Mouse (Mus musculus) stomach, embryonic 14.5 days (tissue): ENCODE data around the gene Nelfe. TPM values are rescaled to one million over a fixed set of nuclear protein-coding genes. Genes with fewer than 3 reads are reported as not detected.
"Not testable (repeated sequence)": the region's sequence is repeated elsewhere in the genome, so short reads cannot be mapped to it uniquely, and the experiment has no call there.

Experiments used
- ATAC-seq: fragments of 200-750 bp; cut with Nextera tagmentation; 2 replicates; pipeline ENCODE4 v1.8.0; 2017; ENCODE audit warnings: low read depth, moderate TSS enrichment; ENCODE audit not compliant: insufficient number of reproducible peaks, insufficient read depth, low FRiP score
- H3K27ac ChIP-seq: fragments of 300-500 bp; sonication (generic); 2 replicates; pipeline ENCODE4 v1.5.1; 2014; ENCODE audit warnings: mild to moderate bottlenecking, low read length, moderate library complexity, mixed read lengths
- H3K27me3 ChIP-seq: fragments of 300-500 bp; sonication (generic); 2 replicates; pipeline ENCODE4 v1.6.1; 2014; ENCODE audit warnings: low read length, control low read depth, mixed read lengths; ENCODE audit not compliant: control insufficient read depth, insufficient read depth
- H3K36me3 ChIP-seq: fragments of 300-500 bp; sonication (generic); 2 replicates; pipeline ENCODE4 v1.6.1; 2014; ENCODE audit warnings: mild to moderate bottlenecking, control low read depth, low read length, moderate library complexity, mixed read lengths; ENCODE audit not compliant: control insufficient read depth, insufficient read depth
- H3K4me1 ChIP-seq: fragments of 300-500 bp; sonication (generic); 2 replicates; pipeline ENCODE4 v1.6.1; 2014; ENCODE audit warnings: low read length, control low read depth, mixed read lengths; ENCODE audit not compliant: control insufficient read depth, insufficient read depth
- H3K4me2 ChIP-seq: fragments of 300-500 bp; sonication (generic); replicated peaks from 2 replicates; pipeline ENCODE4 v1.6.1; 2014; ENCODE audit warnings: low read depth, low read length, control low read depth
- H3K4me3 ChIP-seq: fragments of 300-500 bp; sonication (generic); 2 replicates; pipeline ENCODE4 v1.5.1; 2014; ENCODE audit warnings: low read depth, low read length, control low read depth
- H3K9ac ChIP-seq: fragments of 300-500 bp; sonication (generic); replicated peaks from 2 replicates; pipeline ENCODE4 v1.6.1; 2014; ENCODE audit warnings: low read depth, mild to moderate bottlenecking, control low read depth, low read length, moderate library complexity, mixed read lengths
- H3K9me3 ChIP-seq: fragments of 300-500 bp; sonication (generic); 2 replicates; pipeline ENCODE4 v1.6.1; 2016; ENCODE audit warnings: low read depth, low read length, control low read depth; ENCODE audit not compliant: control insufficient read depth
- WGBS: fragments of 180-500 bp; shearing (Covaris S2); extraction: QIAGEN DNeasy Blood & Tissue Kit; methylation state at CpG from one replicate; pipeline ENCODE4 v1.1.7; 2014; 5-methylcytosine and 5-hydroxymethylcytosine counted together
- polyA plus RNA-seq: library from polyadenylated mRNA; unstranded; fragments of >200 nt; fragmentation: Nextera tagmentation; extraction: Ambion mirVana; gene quantifications from 2 replicates; pipeline ENCODE4 v1.2.1, GENCODE M21; 2014

Nelfe gene
- polyA plus RNA-seq, 1 experiment from 2014 or later, result 101 TPM

DNA sequence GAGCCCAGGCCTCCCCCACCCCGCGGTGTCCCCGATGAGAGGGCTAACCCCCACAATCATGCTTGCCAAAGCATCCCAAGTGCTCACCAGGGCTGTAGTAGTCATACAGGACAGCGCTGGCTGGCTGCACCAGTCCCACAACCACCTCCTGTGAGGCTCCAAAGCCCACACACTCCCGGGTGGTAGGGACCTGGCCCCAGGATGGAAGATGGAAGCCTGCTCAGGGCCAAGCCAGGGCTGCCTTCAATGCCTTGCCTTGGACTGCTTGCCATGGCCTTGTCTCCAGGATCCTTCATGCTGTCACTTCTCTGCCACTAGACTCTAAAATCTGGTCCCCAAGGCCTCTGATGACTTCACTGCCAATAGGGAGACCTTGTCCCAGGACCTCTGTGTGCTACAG is 39.8 kb upstream of the Nelfe start:
- H3K27ac ChIP-seq, H3K4me2 ChIP-seq, H3K27me3 ChIP-seq, H3K9ac ChIP-seq, H3K9me3 ChIP-seq, H3K4me3 ChIP-seq, ATAC-seq, H3K4me1 ChIP-seq, H3K36me3 ChIP-seq: not testable (repeated sequence)
- 75% methylated on average over 5 of the region's 5 CpGs for WGBS

DNA sequence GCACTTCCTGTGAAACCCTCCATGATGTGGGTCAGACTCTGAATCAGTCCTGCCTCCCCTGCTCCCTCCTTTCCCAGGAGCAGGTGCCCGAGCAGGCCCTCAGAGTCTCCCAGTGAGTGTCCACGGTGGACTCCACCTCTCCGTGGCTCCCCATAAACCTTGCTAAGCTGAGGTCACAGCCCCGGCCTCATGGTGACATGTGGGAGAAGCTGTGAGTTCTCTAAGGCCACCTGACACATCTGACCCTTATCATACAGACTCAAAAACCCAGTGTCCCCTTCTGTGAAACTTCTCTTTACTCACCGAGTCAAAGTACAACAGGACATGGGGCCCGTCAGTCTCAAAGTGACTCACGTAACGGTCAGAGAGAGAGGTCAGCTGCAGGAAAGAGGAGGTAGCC is 39.4 kb upstream of the Nelfe start:
- not testable (repeated sequence) for H3K4me1 ChIP-seq, H3K27me3 ChIP-seq, H3K9ac ChIP-seq, H3K27ac ChIP-seq, H3K4me2 ChIP-seq, ATAC-seq, H3K36me3 ChIP-seq, H3K4me3 ChIP-seq, H3K9me3 ChIP-seq
- WGBS, result 74% methylated on average over 8 of the region's 8 CpGs

DNA sequence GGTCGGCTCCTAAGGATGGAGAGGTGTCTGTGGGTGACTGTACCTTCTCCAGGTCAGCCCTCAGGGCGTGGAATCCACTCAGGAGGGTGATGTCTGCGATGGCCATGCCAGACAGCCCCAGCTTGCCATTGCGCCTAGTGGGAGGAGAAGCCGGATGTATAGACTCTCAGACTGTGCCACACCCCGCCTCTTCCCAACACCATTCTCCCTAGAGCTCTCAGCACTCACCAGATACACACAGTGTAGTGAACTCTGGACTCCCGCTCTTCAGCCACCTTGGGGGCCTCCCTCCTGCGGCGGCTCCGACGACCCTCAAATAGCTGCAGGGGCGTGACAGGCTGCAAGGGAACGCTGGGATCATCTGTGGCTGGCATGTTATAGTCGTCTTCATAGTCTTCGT is 38.9 kb upstream of the Nelfe start:
- Histone ChIP-seq H3K27me3 (no peaks in the 10 kb centered on the region), H3K9me3 (no peaks in the 10 kb centered on the region), H3K4me3 (no peak overlapping the region), H3K9ac (no peak overlapping the region), H3K4me1 (no peaks in the 10 kb centered on the region), H3K27ac (no peak overlapping the region), H3K36me3 (no peaks in the 10 kb centered on the region), H3K4me2 (no peak overlapping the region)
- WGBS, result 66% methylated on average over 15 of the region's 15 CpGs
- ATAC-seq, result no peak

DNA sequence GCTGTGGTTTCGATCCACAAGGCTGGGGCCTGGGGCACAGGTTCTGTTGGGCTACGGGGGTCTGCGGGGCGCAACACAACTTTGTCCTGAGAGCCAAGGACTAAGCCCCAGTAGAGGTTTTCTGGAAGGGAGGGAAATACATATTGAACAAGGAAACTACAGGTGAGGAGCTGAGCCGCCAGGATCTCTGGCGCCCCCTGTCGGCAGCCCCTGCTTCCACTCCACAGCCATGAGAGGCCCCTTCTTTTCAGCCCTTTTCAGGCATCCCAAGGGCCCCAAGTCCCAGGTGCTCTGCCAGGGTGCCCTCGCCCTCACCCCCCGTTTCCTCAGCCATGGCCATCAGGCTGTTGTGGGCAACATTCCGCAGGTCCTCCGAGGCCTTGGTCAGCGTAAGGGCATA is 36.4 kb upstream of the Nelfe start:
- not testable (repeated sequence) for H3K27me3 ChIP-seq, H3K9me3 ChIP-seq, H3K27ac ChIP-seq, H3K4me2 ChIP-seq, H3K36me3 ChIP-seq, ATAC-seq, H3K4me1 ChIP-seq, H3K4me3 ChIP-seq, H3K9ac ChIP-seq
- 62% methylated on average over 11 of the region's 12 CpGs for WGBS

DNA sequence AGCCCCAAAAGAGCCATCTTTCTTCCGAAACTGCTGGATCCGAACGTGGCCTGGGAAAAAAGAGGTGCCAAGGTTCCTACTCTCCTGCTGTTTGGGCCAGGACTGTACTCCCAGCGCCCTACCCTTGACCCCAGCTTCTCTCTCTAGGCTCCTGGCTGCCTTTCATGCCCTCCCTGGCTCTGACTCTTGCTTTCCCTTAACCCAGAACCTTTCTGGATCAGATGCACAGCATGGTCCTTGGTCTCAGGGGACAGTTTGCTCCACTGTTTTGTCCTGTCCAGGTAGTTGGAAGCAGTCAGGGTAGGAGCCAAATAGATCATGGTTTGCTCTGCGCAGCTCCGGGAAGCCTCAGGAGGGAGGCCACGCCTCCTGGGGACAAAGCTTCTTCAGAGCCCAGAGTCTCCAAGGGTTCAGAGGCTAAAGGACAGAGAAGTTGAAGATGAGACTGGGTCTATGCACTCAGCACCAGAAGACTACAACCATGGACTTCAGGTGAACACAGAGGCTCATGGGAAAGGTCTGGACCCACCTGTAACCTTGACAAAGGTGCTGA is 35.3 kb upstream of the Nelfe start:
- no peaks in the 10 kb centered on the region for H3K27me3 ChIP-seq
- no peaks in the 10 kb centered on the region for H3K4me1 ChIP-seq
- no peak overlapping the region for H3K4me2 ChIP-seq
- H3K27ac ChIP-seq, result no peak overlapping the region
- no peaks in the 10 kb centered on the region for H3K36me3 ChIP-seq
- no peak for ATAC-seq
- H3K4me3 ChIP-seq, result no peak overlapping the region
- H3K9me3 ChIP-seq, result no peaks in the 10 kb centered on the region
- no peak overlapping the region for H3K9ac ChIP-seq
- 78% methylated on average over 7 of the region's 7 CpGs for WGBS

DNA sequence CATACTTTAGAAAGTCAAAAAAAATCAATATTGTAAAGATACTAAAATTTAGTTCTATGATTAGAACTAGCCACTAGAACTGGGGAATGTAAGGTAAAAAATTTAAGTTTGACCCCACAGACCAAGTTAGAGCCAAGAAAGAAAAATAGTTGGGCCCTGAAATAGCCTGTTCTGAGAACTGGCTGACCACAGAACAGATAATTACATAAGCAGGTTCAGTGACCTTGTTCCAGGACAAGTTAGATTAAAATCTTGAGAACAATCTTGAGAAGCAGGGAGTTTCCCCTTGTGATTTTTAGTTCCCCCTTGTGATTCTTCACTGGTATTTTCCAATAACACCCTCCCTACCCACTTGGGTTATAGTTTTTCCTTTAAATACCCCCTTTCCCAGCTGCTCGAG is 19.4 kb upstream of the Nelfe start:
- WGBS, result 84% methylated on average over 1 of the region's 1 CpGs
- not testable (repeated sequence) for H3K27me3 ChIP-seq, H3K9me3 ChIP-seq, H3K4me3 ChIP-seq, H3K9ac ChIP-seq, H3K36me3 ChIP-seq, H3K4me1 ChIP-seq, ATAC-seq, H3K27ac ChIP-seq, H3K4me2 ChIP-seq

DNA sequence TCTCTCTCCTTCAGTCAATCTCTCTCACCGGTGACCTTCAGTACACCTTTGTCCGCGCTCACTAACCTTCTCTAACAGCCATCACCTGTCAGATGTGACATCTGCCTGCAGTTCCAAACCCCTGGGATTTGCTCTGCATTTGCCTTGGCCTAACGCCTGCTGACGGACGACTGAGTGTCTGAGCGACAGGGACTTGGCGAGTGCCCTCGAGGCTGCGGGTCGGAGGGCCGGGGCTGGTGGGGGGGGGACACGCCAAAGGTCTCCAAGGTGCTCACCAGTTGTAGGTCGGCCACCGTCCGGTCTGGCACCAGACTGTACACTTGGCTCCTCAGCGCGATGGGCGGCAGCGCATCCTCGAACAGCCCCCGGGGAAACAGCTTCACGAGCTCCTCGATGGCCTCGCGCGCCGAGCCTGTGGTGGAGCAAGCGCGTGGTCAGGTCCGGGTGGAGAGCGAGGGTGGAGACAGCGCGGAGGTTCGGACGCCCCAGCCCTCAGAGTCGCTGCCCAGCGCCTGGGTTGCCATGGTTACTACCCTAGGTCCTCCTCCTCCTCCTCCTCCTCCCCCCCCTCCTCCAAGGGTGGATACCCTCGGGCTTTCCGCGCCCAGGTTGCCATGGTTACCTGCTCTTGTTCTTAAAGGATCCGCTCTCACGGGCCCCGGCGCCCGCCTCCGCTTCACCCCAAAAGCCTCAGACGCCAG is 13.9 kb upstream of the Nelfe start:
- Histone ChIP-seq H3K9me3 (no peaks in the 10 kb centered on the region), H3K4me1 (peaks cover 17% of the 10 kb centered on the region), H3K27ac (0 out of 2 replicates have a peak overlapping the region, but pooled peaks have one; percentile 61), H3K36me3 (peaks cover 23% of the 10 kb centered on the region), H3K4me3 (peak overlapping the region; percentile 63), H3K27me3 (no peaks in the 10 kb centered on the region), H3K9ac (peak overlapping the region; percentile 45), H3K4me2 (peak overlapping the region; percentile 90)
- ATAC-seq, result peak; percentile 77
- WGBS, result 4% methylated on average over 48 of the region's 48 CpGs

DNA sequence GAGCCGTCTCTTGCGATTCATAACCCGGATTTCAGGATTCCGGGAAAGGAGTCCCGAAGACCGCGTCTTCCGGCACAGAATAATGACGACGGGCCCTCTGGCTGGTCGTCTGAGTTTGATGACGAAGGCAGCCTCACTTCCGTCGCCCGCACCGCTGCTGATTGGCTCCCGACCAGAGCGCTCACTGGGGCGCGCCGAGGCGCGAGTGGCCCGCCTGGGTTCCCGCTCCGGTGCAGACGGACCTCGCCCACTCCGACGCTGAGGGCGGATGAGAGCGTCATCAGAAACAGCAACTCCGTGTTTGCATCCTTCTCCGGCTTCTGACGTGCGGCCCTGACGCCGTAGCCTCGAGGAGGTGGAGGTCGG is 13.4 kb upstream of the Nelfe start, which contains the start of the genes Stk19 and Dxo:
Stk19 (minus strand) TSS at position 90 of the 366 bp plus-strand sequence.
Dxo (plus strand) TSS at position 164 of the 366 bp plus-strand sequence.
- ATAC-seq, result peak; percentile 93
- Histone ChIP-seq H3K4me3 (peak within 1 kb of the TSS; percentile 63), H3K9ac (peak within 1 kb of the TSS; percentile 50), H3K4me2 (peak within 1 kb of the TSS; percentile 93), H3K4me1 (peaks cover 17% of the 10 kb centered on the region), H3K9me3 (no peaks in the 10 kb centered on the region), H3K27me3 (no peaks in the 10 kb centered on the region), H3K36me3 (peaks cover 28% of the 10 kb centered on the region), H3K27ac (0 out of 2 replicates have a peak within 1 kb of the TSS, but pooled peaks have one; percentile 61)
- WGBS, result under 1% methylated on average over 40 of the region's 40 CpGs
